Mouse (Mus musculus): ENCODE data around the gene Pfn1.
A peak's percentile ranks its signal among the peaks of the same experiment; 100 is the strongest.

Pfn1 gene

DNA sequence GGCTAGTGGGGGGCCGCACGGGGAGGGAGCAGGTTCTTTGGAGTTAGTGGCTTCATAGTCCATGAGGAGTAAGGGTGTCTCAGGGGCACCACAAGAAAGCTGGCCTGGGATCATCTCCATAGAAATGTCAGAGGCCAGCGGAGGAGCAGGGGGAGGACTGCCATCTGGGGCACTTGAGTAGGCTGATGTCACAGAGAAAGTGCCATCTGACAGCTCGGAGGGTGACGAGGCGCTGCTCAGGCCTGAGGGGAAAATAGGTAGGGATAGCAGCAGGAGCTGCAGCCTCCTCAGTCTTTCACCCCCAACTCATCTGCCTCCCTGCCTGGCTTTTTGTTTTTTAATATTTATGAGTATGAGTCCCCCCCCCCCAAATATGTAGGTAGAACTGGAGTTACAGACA, 19.6 kb upstream of the Pfn1 start:
- no peak for DNase-seq

GRCm38 (mm10) chr11:70671333-70672047, 17.0 kb upstream of the Pfn1 start:
- no peak for DNase-seq

DNA sequence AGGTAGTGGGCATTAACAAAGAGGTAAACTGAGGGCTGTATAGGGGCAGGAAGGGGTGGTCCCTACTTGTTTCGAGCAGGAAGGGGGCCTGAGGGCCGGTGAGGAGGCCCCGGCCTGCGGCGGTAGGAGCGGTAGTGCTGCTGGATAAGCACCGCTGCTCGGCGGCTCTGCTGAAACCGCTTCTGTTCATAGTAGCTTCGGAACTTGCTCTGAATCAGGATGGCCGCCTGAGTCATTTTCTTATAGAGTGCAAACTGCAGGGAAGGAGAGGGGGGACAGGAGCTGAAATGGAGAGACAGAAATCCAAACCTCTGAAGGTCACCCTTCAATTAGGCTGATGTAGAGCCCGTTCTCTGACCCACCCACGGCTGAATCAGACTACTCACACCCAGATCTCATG, 16.0 kb upstream of the Pfn1 start:
- DNase-seq: peak in 1 of 2 experiments; percentile 35

DNA sequence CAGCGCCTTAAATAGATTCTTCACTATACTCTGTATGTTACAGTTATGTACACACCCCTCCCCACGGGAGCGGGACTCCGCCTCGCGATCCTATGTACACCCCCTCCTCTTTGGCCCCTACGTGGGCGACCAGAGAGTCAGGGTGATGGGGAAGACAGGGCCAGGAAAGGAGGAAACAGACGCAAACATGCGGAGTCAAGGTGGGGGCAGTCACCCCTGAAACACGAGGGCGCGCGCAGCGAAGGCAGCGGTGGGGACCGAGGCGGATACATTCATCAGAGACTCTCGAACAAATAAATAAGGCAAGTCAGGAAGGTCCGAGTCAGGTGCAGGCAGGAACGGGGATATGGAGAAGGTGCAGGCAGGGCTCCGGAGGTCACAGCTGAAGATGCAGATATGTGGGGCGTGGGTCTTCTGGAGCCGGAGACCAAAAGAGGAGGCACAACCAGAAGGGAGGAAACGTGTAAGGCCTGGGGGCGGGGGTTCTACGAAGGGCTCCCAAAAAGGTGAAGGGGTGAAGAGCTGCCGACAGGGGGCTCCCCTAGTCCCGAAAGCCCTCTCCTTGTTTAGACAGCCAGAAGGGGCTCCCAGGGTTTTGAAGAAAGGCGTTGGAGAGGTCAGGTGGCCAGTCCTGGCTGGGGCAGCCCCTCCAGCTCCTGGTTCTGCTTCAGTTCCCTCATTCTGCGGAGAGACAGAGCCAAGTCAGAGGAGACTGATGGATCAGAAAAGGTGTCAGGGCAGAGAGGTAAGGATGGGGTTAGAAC, 15.3 kb upstream of the Pfn1 start:
- DNase-seq: peak; percentile 83 to 87

DNA sequence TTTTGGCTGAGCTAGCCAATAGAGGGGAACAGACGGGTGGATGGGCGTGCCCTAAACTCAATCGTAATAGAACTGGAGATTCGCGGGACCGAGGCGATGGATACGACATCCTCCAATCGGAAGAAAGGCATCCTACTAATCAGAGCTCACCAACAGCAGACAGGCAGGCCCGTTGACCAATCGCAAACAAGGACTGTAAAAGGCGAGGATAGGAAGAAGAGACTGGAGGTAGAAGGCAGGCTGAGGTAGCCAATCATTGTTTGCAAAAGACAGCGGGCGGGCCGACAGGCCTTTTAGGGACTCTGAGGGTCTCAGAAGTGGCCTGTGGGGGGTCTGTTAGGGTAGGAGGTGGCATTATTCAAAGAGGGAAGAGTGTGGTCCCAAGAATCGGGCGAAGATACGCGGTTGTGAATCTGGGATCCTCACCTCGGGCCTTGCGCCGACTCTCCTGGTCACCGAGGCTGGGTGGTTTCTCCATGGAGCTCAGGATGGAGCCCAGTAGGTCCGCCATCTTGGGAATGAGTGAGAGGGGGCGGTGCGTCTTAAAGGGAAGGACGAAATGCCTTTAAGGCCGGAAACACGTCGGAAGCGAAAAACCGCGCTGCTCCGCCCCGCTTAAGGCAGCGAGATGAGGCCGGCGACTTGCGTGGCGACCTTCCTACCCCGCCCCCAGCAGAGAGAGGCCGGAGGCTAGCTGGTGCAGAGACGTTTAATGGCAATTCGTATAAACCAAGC, 14.5 kb upstream of the Pfn1 start, which contains the start of gene Spag7:
Gene Spag7, minus strand, starts transcription at position 646 of the 735 bp plus-strand sequence.
- peak; percentile 96 for DNase-seq

DNA sequence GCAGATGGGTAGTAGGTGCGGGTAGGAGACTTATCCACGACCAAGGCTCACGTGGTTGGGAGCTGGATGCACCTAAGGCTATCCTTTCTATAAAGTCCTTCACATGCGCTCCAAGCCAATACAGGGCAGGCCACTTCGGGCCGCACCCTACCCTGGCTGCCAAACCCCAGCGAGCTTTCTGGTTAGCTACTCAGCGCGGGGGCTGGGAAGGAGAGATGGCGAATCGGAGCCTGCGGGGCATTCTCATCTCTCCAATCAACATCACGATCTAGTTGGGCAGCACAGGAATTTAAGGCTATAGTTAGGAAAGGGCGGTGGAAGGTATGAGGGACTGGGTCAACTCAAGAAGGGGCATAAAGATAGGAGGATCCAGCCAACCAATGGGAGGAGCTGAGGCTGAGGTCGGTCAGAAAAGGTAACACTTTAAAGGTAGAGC, 13.9 kb upstream of the Pfn1 start:
- peak; percentile 87 for DNase-seq

DNA sequence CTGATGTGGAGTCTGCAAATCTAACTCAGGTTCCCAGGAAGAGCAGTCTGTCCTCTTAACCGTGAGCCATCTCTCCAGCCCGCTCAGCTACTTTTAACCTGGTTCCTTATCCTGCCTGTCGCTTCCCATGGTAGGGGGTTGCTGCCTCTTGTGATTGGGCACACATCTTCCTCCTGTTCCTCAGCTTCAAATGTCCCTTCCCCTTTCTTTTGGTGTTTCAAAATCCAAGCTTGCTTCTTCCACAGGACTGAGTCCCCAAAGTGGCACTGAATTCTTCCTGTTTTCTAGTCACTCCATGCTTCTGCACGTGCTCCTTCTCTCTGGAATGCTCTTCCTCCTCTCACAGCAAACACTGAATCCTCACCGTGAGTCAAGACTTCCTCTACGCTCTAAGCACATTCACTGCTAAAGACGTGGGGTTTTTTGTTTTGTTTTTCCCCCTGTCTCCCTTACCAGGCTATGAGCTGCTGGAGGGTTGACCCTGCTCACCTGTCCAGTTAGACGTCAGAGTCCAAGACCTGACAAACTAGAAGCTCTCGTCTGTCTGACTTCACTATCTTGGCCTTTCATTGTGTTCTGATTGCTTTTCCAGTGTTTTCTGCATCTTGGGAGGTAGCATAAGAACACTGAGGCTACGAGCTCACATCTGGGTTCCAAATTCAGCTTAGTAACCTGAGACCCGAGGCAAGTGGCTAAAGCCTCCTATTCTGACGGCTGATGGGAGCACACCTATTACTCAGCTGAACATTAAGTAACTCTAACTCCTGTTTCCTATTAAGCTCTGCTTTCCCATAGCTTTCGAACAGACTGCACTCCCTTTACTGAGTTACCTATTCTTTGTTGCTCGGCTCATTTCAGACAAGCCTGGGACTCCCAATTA, 13.1 kb upstream of the Pfn1 start:
- no peak for DNase-seq

DNA sequence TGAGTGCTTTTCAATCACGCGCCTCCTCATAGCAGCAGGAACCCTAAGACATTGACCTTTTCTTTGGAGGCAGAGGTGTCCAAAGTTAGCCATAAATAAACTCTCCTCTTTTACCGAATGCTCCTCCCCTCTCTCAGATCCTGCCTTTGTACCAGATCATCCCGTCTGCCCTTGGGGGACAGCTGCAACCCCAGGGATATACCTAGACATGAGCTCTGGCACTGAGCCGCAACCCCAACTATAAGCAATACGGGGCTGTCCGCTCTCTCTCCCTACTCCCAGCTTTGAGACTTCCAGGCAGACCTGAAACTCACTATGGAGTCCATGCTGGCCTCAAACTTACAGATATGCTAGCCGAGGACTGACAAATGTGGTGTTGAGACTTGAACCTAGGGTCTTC, 12.2 kb upstream of the Pfn1 start:
- no peak for DNase-seq

- no peak for DNase-seq
Measured at GRCm38 (mm10) chr11:70664741-70665140, 10.3 kb upstream of the Pfn1 start.

DNA sequence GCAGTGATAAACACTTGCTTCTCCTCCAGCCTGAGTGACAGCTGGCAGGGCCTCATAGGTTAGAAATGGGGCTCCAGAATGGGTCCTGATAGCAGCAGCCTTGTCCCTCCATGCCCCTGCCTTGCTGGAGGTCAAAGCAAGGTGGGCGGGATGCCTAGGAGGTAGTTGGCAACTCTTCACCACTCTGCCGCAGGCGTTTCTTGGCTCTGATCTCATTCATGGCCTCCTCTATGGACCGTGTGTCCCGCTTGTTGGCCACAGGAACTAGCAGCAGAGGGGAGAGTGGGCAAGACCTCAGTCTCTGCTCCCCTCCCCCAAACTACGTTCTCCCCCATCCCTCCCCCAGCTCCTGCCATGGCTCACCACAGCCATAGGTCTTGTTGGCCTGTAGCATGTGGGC, 9.5 kb upstream of the Pfn1 start:
- no peak for DNase-seq

GRCm38 (mm10) chr11:70663101-70663500, 8.7 kb upstream of the Pfn1 start:
- no peak for DNase-seq

GRCm38 (mm10) chr11:70660571-70660970, 6.1 kb upstream of the Pfn1 start:
- DNase-seq: no peak

GRCm38 (mm10) chr11:70658942-70659341, 4.5 kb upstream of the Pfn1 start:
- no peak for DNase-seq

DNA sequence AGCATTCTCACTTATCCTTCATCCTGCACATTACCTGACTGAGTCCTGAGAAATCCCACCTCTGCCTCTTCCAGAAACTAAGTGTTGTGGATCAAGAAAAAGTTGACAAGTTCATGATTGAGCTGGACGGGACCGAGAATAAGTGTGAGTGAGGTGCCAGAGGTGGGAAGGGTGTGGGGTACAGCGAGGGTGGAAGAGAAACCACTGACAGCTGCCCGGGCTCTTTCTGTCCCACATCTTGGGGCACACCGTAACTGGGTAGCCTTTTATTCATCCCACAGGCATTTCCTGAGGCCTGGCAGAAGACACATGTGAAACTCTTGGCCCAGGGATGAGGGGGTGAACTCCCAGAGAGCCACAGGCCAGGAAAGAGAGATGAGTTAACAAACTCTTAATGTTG, 4.1 kb upstream of the Pfn1 start:
- DNase-seq: no peak

- no peak for DNase-seq
Measured at GRCm38 (mm10) chr11:70657991-70658390, 3.5 kb upstream of the Pfn1 start.

DNA sequence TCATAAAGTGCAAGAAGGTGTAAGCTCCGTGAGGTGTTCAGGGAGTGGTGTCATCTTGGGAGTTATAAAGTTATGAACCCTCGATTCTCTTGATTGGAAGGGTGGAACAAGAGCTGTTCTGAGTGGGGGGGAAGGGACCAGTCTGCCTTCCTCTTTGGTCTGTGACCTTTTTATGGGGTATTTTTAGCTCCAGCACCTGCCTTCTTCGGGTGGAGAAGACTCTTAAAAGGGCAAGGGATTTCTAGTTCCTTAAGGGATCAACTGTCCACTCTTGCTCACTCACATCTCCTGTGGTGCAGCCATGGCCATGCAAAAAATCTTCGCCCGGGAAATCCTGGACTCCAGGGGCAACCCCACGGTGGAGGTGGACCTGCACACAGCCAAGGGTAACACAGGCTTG, 3.1 kb upstream of the Pfn1 start:
- peak in 1 of 2 experiments; percentile 4 for DNase-seq

- peak in 1 of 2 experiments; percentile 53 for DNase-seq
Measured at GRCm38 (mm10) chr11:70656964-70657363, 2.5 kb upstream of the Pfn1 start, which contains the start of gene Eno3. Gene Eno3 (plus strand): TSS chr11:70657202.

DNA sequence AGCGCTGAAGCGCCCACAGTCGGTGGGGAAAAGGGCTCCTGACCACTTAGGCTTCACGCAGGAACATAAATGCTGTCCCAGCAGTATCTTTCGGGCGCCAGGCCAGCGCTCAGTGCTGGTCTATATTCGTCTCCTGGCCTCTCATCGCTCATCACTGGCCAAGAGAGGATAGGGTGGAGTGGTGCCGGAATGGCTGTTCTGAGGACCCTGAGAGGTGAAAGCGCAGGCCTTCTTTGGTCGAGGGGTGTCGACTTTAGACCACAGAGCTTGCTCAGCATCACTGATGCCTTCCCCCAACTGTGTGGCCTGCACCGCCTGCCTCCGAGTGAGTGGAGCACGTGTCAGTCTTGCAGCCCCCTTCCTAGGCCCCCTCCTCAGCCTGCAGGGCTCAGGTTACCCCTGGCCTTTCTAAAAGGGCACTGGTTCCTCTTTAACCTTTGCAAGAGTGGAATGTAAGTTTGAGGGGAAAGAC, 2.0 kb upstream of the Pfn1 start:
- DNase-seq: peak; percentile 66 to 77

DNA sequence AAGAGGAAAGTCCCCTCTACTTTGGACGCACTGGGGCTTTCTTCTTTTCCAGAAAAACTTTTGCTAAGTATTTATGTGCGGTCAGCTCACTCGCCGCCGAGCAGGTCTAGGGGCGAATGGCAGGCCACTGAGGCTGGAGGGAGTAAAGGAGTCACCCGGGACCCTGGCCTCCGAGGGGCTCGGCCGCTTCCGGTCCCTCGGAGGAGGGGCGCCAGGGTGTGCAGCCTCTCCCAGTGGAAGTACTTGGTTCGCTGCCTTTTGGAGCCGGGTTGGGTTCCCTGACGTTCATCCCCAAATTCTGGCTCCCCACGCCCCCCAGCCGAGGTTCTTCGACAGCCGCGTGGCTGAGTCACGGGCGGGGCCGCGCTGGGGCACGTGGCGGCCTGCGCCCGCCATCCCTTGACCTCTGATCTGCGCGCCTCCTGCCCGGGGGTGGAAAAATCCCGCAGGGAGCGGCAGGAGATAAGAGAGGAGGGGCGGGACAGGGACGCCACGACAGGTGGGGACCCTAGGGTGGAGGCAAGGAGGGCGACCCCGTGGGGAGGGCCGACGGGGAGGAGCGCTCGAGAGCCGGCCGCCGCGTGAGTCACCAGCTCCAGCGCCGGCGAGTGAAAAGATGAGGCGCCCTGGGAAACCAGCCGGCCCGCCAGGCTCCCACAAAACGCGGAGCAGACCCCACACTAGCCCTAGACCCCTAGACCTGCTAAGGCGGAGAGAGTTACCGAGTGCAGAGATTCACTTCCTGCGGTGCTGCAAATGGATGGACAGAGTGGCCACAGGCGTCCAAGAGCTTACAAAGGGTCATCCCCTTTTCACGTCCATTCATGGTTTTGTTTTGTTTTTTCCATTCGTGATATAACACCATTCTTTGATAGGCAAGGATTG, 1.4 kb upstream of the Pfn1 start:
- DNase-seq: peak; percentile 49 to 65

- DNase-seq: peak; percentile 89 to 92
Measured at GRCm38 (mm10) chr11:70654923-70655570, 603 bp upstream of the Pfn1 start.

All from cerebellum, postnatal 14 days (tissue).